Mouse (Mus musculus) limb, embryonic 14.5 days (tissue): ENCODE measurements around the gene Rcbtb2. TPM values are rescaled to one million over a fixed set of nuclear protein-coding genes. Genes with fewer than 3 reads are reported as not detected.

Experiments used
- ATAC-seq: fragments of 200-750 bp; cut with Nextera tagmentation; 2 replicates; pipeline ENCODE4 v1.8.0; 2017; ENCODE audit warnings: low read depth, moderate number of reproducible peaks, moderate TSS enrichment; ENCODE audit not compliant: low FRiP score
- DNase-seq: peaks from one replicate; pipeline ENCODE4 v3.0.0-alpha.2; 2015; ENCODE audit warnings: low spot score
- H3K27ac ChIP-seq: fragments of 300-500 bp; sonication (generic); replicated peaks from 2 replicates; pipeline ENCODE4 v1.5.1; 2014; ENCODE audit warnings: low read depth, mild to moderate bottlenecking, low read length, moderate library complexity, mixed read lengths
- H3K27me3 ChIP-seq: fragments of 300-500 bp; sonication (generic); 2 replicates; pipeline ENCODE4 v1.6.1; 2014; ENCODE audit warnings: low read length, mixed read lengths; ENCODE audit not compliant: control insufficient read depth, insufficient read depth
- H3K36me3 ChIP-seq: fragments of 300-500 bp; sonication (generic); 2 replicates; pipeline ENCODE4 v1.6.1; 2014; ENCODE audit warnings: mild to moderate bottlenecking, low read length, moderate library complexity, mixed read lengths; ENCODE audit not compliant: control insufficient read depth, insufficient read depth
- H3K4me1 ChIP-seq: fragments of 300-500 bp; sonication (generic); 2 replicates; pipeline ENCODE4 v1.6.1; 2014; ENCODE audit warnings: antibody characterized with exemption, low read length, mixed read lengths; ENCODE audit not compliant: control insufficient read depth, insufficient read depth
- H3K4me2 ChIP-seq: fragments of 300-500 bp; sonication (generic); replicated peaks from 2 replicates; pipeline ENCODE4 v1.6.1; 2014; ENCODE audit warnings: low read depth, mild to moderate bottlenecking, low read length, moderate library complexity; ENCODE audit not compliant: severe bottlenecking
- H3K4me3 ChIP-seq: fragments of 300-500 bp; sonication (generic); replicated peaks from 2 replicates; pipeline ENCODE4 v1.5.1; 2014; ENCODE audit warnings: low read length
- H3K9ac ChIP-seq: fragments of 300-500 bp; sonication (generic); 2 replicates; pipeline ENCODE4 v1.6.1; 2014; ENCODE audit warnings: mild to moderate bottlenecking, low read depth, low read length, moderate library complexity; ENCODE audit not compliant: severe bottlenecking
- H3K9me3 ChIP-seq: fragments of 300-500 bp; sonication (generic); 2 replicates; pipeline ENCODE4 v1.6.1; 2016; ENCODE audit warnings: low read length; ENCODE audit not compliant: control insufficient read depth
- POLR2A ChIP-seq: fragments of 200-500 bp; IDR thresholded peaks from 2 replicates; pipeline ENCODE4 v1.8.0; 2012; ENCODE audit warnings: inconsistent platforms, mild to moderate bottlenecking, moderate library complexity, borderline replicate concordance; ENCODE audit not compliant: insufficient read depth, insufficient read length; ENCODE audit errors: extremely low read depth
- WGBS: fragments of 180-500 bp; shearing (Covaris S2); extraction: QIAGEN DNeasy Blood & Tissue Kit; methylation state at CpG from one replicate; pipeline ENCODE4 v1.1.7; 2014; 5-methylcytosine and 5-hydroxymethylcytosine counted together
- polyA plus RNA-seq, 2 experiments: library from polyadenylated mRNA; depleted of rRNA in 1 of 2; stranded (reverse) in 1 of 2; unstranded in 1 of 2; fragments of >200 nt; fragmentation: Nextera tagmentation in 1 of 2; extraction: Ambion mirVana in 1 of 2; gene quantifications; 2 replicates each; pipeline versions ENCODE4 v1.2.1 to v1.2.3; 2012 to 2014

The Rcbtb2 gene
- polyA plus RNA-seq, 2 experiments = 87.0 to 98.8 TPM

GRCm38 (mm10) chr14:73209262-73209661, 86.4 kb downstream of the Rcbtb2 start:
- Histone ChIP-seq H3K9ac (no peak overlapping the region), H3K36me3 (peaks cover 5% of the 10 kb centered on the region; the same call in 1 of the 2 replicates), H3K27ac (no peak overlapping the region), H3K4me1 (no peaks in the 10 kb centered on the region), H3K4me2 (no peak overlapping the region), H3K4me3 (no peak overlapping the region), H3K27me3 (no peaks in the 10 kb centered on the region), H3K9me3 (no peaks in the 10 kb centered on the region)
- ATAC-seq (no peak), DNase-seq (no peak)
- TF ChIP-seq POLR2A = no peak

- no peak for DNase-seq
- Histone ChIP-seq H3K9ac (no peak overlapping the region), H3K9me3 (no peaks in the 10 kb centered on the region), H3K36me3 (peaks cover 3% of the 10 kb centered on the region; the same call in 1 of the 2 replicates), H3K4me3 (no peak overlapping the region), H3K4me2 (no peak overlapping the region), H3K4me1 (no peaks in the 10 kb centered on the region), H3K27ac (no peak overlapping the region), H3K27me3 (no peaks in the 10 kb centered on the region)
- no peak for ATAC-seq
- no peak for TF ChIP-seq POLR2A
- 91% methylated on average over 8 of the region's 8 CpGs for WGBS
These were observed 87.4 kb downstream of the Rcbtb2 start for GRCm38 (mm10) chr14:73210196-73210595.

- H3K27ac ChIP-seq = no peak overlapping the region
- H3K36me3 ChIP-seq = no peaks in the 10 kb centered on the region
- H3K27me3 ChIP-seq = no peaks in the 10 kb centered on the region
- no peaks in the 10 kb centered on the region for H3K9me3 ChIP-seq
- 87% methylated on average over 5 of the region's 5 CpGs for WGBS
- DNase-seq = no peak
- ATAC-seq = no peak
- TF ChIP-seq POLR2A = no peak
- no peak overlapping the region for H3K9ac ChIP-seq
- H3K4me1 ChIP-seq = no peaks in the 10 kb centered on the region
- no peak overlapping the region for H3K4me2 ChIP-seq
- H3K4me3 ChIP-seq = no peak overlapping the region
These were observed 88.6 kb downstream of the Rcbtb2 start for GRCm38 (mm10) chr14:73211477-73211876.

GRCm38 (mm10) chr14:73217062-73217461, 94.2 kb downstream of the Rcbtb2 start:
- Histone ChIP-seq H3K4me3 (no peak overlapping the region), H3K36me3 (no peaks in the 10 kb centered on the region), H3K4me1 (no peaks in the 10 kb centered on the region), H3K4me2 (no peak overlapping the region), H3K9me3 (no peaks in the 10 kb centered on the region), H3K9ac (no peak overlapping the region), H3K27me3 (no peaks in the 10 kb centered on the region), H3K27ac (no peak overlapping the region)
- ATAC-seq (no peak), DNase-seq (no peak)
- no peak for TF ChIP-seq POLR2A
- WGBS = 100% methylated on average over 1 of the region's 1 CpGs

GRCm38 (mm10) chr14:73222316-73222970, 99.6 kb downstream of the Rcbtb2 start:
- Histone ChIP-seq H3K27me3 (no peaks in the 10 kb centered on the region), H3K4me3 (no peak overlapping the region), H3K4me1 (no peaks in the 10 kb centered on the region), H3K36me3 (no peaks in the 10 kb centered on the region), H3K9ac (no peak overlapping the region), H3K27ac (no peak overlapping the region), H3K9me3 (no peaks in the 10 kb centered on the region), H3K4me2 (no peak overlapping the region)
- DNase-seq = no peak
- no peak for TF ChIP-seq POLR2A
- no peak for ATAC-seq
- WGBS = 87% methylated on average over 9 of the region's 9 CpGs

GRCm38 (mm10) chr14:73226346-73226745, 103.5 kb downstream of the Rcbtb2 start:
- H3K4me3 ChIP-seq = no peak overlapping the region
- H3K27ac ChIP-seq = no peak overlapping the region
- DNase-seq = peak; percentile 37
- no peak for TF ChIP-seq POLR2A
- no peak; the same call in 1 of the 2 replicates for ATAC-seq
- H3K9me3 ChIP-seq = no peaks in the 10 kb centered on the region
- no peaks in the 10 kb centered on the region for H3K36me3 ChIP-seq
- H3K4me2 ChIP-seq = no peak overlapping the region
- 46% methylated on average over 3 of the region's 3 CpGs for WGBS
- no peaks in the 10 kb centered on the region for H3K27me3 ChIP-seq
- H3K4me1 ChIP-seq = no peaks in the 10 kb centered on the region
- no peak overlapping the region for H3K9ac ChIP-seq
